Mouse (Mus musculus) yolk sac, embryonic 10.5 days (tissue): ENCODE measurements around the gene Ascl3.

Experiments
- DNase-seq: peaks from one replicate; pipeline ENCODE4 v3.0.0-alpha.2; 2017; ENCODE audit warnings: low spot score

The Ascl3 gene

GRCm38 (mm10) chr7:109708961-109709382 lies 22.6 kb downstream of the Ascl3 start:
- DNase-seq, result peak; percentile 35

GRCm38 (mm10) chr7:109707023-109707785 lies 24.3 kb downstream of the Ascl3 start:
- peak; percentile 18 for DNase-seq

- no peak for DNase-seq
Measured at GRCm38 (mm10) chr7:109704461-109704860, 27.1 kb downstream of the Ascl3 start.

GRCm38 (mm10) chr7:109704016-109704377 lies 27.5 kb downstream of the Ascl3 start:
- no peak for DNase-seq

- DNase-seq, result peak; percentile 97
Measured at GRCm38 (mm10) chr7:109703190-109704015, 28.1 kb downstream of the Ascl3 start, which contains the start of the genes St5 and Akip1. Gene St5 (minus strand): TSS chr7:109703605. Gene Akip1 (plus strand): TSS chr7:109703690.

- DNase-seq, result no peak
Measured at GRCm38 (mm10) chr7:109702721-109703120, 28.8 kb downstream of the Ascl3 start.

GRCm38 (mm10) chr7:109700213-109700612 lies 31.3 kb downstream of the Ascl3 start:
- DNase-seq, result no peak

- DNase-seq, result no peak
Measured at GRCm38 (mm10) chr7:109695339-109695726, 36.2 kb downstream of the Ascl3 start.

GRCm38 (mm10) chr7:109694576-109695338 lies 36.8 kb downstream of the Ascl3 start:
- no peak for DNase-seq

GRCm38 (mm10) chr7:109690961-109691360 lies 40.6 kb downstream of the Ascl3 start:
- DNase-seq, result no peak

GRCm38 (mm10) chr7:109690101-109690500 lies 41.4 kb downstream of the Ascl3 start:
- no peak for DNase-seq

GRCm38 (mm10) chr7:109686585-109687128 lies 44.9 kb downstream of the Ascl3 start:
- no peak for DNase-seq

GRCm38 (mm10) chr7:109680879-109681278 lies 50.6 kb downstream of the Ascl3 start:
- no peak for DNase-seq

GRCm38 (mm10) chr7:109680284-109680683 lies 51.2 kb downstream of the Ascl3 start:
- no peak for DNase-seq
